Mouse (Mus musculus): Measurements from ENCODE around the gene Luzp2. TPM values are rescaled to one million over a fixed set of nuclear protein-coding genes. Genes with fewer than 3 reads are reported as not detected.
"Not testable (repeated sequence)": the region's sequence is repeated elsewhere in the genome, so short reads cannot be mapped to it uniquely, and the experiment has no call there.

The Luzp2 gene
- polyA plus RNA-seq, 1 experiment from 2014 or later, result 24.0 TPM

- Histone ChIP-seq H3K27ac (ENCODE audit: low read length) (no peak overlapping the region), H3K4me3 (replicated peaks; ENCODE audit: low read length) (no peak overlapping the region), H3K36me3 (ENCODE audit: control insufficient read depth, insufficient read depth) (no peaks in the 10 kb centered on the region), H3K4me2 (ENCODE audit: low read length) (no peak overlapping the region), H3K9me3 (ENCODE audit: control insufficient read depth, low read length) (no peaks in the 10 kb centered on the region), H3K27me3 (replicated peaks; ENCODE audit: control insufficient read depth, insufficient read depth, low read length) (no peaks in the 10 kb centered on the region), H3K4me1 (replicated peaks; ENCODE audit: control insufficient read depth, insufficient read depth, low read length) (no peaks in the 10 kb centered on the region), H3K9ac (replicated peaks; ENCODE audit: low read depth, low read length) (no peak overlapping the region)
- 27% methylated on average over 4 of the region's 4 CpGs for WGBS
- ATAC-seq, result peak; percentile 12; the same call in 1 of the 2 replicates
Measured at GRCm38 (mm10) chr7:54962678-54963077, 127.4 kb downstream of the Luzp2 start.

- Histone ChIP-seq H3K9ac (replicated peaks; ENCODE audit: low read depth, low read length) (no peak overlapping the region), H3K27me3 (replicated peaks; ENCODE audit: control insufficient read depth, insufficient read depth, low read length) (no peaks in the 10 kb centered on the region), H3K9me3 (ENCODE audit: control insufficient read depth, low read length) (no peaks in the 10 kb centered on the region), H3K27ac (ENCODE audit: low read length) (no peak overlapping the region), H3K4me3 (replicated peaks; ENCODE audit: low read length) (no peak overlapping the region), H3K4me1 (replicated peaks; ENCODE audit: control insufficient read depth, insufficient read depth, low read length) (no peaks in the 10 kb centered on the region), H3K36me3 (ENCODE audit: control insufficient read depth, insufficient read depth) (no peaks in the 10 kb centered on the region), H3K4me2 (ENCODE audit: low read length) (no peak overlapping the region)
- no peak for ATAC-seq
Measured at GRCm38 (mm10) chr7:54977372-54977771, 142.1 kb downstream of the Luzp2 start.

DNA sequence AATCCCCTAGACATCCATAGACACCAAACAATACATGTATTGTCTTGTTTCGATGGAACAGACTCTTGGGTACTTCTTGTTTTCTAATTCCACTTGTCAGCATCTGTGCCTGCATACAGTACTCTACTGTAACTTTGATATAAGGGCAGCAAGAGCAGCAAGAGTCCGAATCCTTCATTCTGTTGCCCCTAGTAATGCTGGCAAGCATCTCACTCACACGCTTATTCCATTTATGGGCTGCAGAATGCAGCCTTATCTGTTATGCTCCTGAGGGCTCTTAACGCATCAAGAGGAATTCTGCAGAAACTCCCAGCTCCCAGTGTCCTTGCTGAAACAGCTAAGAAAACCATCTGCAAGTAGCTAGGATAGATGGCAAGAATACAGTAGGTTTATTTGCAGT, 145.3 kb downstream of the Luzp2 start:
- Histone ChIP-seq H3K4me3 (replicated peaks; ENCODE audit: low read length) (no peak overlapping the region), H3K27me3 (replicated peaks; ENCODE audit: control insufficient read depth, insufficient read depth, low read length) (no peaks in the 10 kb centered on the region), H3K4me1 (replicated peaks; ENCODE audit: control insufficient read depth, insufficient read depth, low read length) (no peaks in the 10 kb centered on the region), H3K9ac (replicated peaks; ENCODE audit: low read depth, low read length) (no peak overlapping the region), H3K4me2 (ENCODE audit: low read length) (no peak overlapping the region), H3K36me3 (ENCODE audit: control insufficient read depth, insufficient read depth) (no peaks in the 10 kb centered on the region), H3K9me3 (ENCODE audit: control insufficient read depth, low read length) (no peaks in the 10 kb centered on the region), H3K27ac (ENCODE audit: low read length) (no peak overlapping the region)
- ATAC-seq, result no peak
- whole genome bisulfite sequencing, result 61% methylated on average over 4 of the region's 4 CpGs

GRCm38 (mm10) chr7:55000397-55000796, 165.1 kb downstream of the Luzp2 start:
- Histone ChIP-seq H3K4me1 (replicated peaks; ENCODE audit: control insufficient read depth, insufficient read depth, low read length) (peaks cover 5% of the 10 kb centered on the region), H3K4me3 (replicated peaks; ENCODE audit: low read length) (no peak overlapping the region), H3K9ac (replicated peaks; ENCODE audit: low read depth, low read length) (no peak overlapping the region), H3K4me2 (ENCODE audit: low read length) (no peak overlapping the region), H3K27ac (ENCODE audit: low read length) (no peak overlapping the region), H3K9me3 (ENCODE audit: control insufficient read depth, low read length) (no peaks in the 10 kb centered on the region), H3K36me3 (ENCODE audit: control insufficient read depth, insufficient read depth) (no peaks in the 10 kb centered on the region), H3K27me3 (replicated peaks; ENCODE audit: control insufficient read depth, insufficient read depth, low read length) (no peaks in the 10 kb centered on the region)
- ATAC-seq, result peak; percentile 52
- WGBS, result 10% methylated on average over 2 of the region's 2 CpGs

DNA sequence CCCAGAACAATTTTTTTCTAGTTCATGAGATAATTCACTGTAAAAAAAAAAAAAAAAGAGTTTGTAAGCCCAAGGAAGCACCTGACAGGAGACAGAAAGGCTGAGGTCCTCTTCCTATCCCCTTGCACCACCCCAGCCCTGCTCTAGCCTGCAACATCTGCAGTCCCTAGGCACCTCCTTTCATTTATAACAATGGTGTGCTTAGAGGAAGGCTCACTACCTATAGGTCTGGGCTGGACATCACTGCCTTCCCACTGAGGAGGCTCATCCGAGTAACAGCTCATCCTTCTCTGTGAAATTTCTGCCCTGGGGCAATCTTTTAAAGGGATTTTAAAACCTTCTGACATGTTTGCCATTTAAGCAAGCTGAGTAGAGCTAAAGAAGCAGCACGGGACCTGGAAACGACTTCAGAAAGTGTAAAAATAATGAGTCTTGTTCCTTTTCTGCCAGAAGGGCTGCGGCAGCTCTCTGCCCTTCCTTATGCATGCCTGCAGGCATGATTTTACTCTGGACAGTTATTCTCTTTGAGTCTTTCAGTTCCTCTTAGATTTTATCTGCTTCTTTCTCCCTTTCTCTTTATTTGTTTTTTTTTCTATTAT, 174.0 kb downstream of the Luzp2 start:
- Histone ChIP-seq H3K9me3 (ENCODE audit: control insufficient read depth, low read length) (no peaks in the 10 kb centered on the region), H3K27me3 (replicated peaks; ENCODE audit: control insufficient read depth, insufficient read depth, low read length) (no peaks in the 10 kb centered on the region), H3K4me3 (replicated peaks; ENCODE audit: low read length) (no peak overlapping the region), H3K4me1 (replicated peaks; ENCODE audit: control insufficient read depth, insufficient read depth, low read length) (no peaks in the 10 kb centered on the region), H3K27ac (ENCODE audit: low read length) (no peak overlapping the region), H3K9ac (replicated peaks; ENCODE audit: low read depth, low read length) (no peak overlapping the region), H3K4me2 (ENCODE audit: low read length) (no peak overlapping the region), H3K36me3 (ENCODE audit: control insufficient read depth, insufficient read depth) (no peaks in the 10 kb centered on the region)
- no peak; the same call in 1 of the 2 replicates for ATAC-seq
- WGBS, result 35% methylated on average over 4 of the region's 4 CpGs

DNA sequence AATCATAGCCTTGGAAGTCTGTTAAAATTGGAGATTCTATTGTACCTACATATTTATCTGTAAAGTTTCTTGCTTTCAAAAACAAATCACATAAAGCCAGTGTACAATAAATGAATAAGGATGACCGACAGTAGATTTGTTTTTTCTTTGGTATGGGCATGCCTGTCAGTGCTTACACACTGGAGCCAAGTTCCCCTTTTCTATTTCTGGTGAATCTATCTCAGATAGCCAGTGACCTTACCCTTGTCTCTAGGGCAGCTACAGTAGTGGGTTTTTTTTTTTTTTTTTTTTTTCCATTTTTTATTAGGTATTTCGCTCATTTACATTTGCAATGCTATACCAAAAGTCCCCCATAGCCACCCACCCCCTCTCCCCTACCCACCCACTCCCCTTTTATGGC, 298.6 kb downstream of the Luzp2 start:
- not testable (repeated sequence) for H3K4me2 ChIP-seq (ENCODE audit: low read length); H3K9ac ChIP-seq (replicated peaks; ENCODE audit: low read depth, low read length); H3K36me3 ChIP-seq (ENCODE audit: control insufficient read depth, insufficient read depth); H3K4me1 ChIP-seq (replicated peaks; ENCODE audit: control insufficient read depth, insufficient read depth, low read length); ATAC-seq; H3K27ac ChIP-seq (ENCODE audit: low read length); H3K4me3 ChIP-seq (replicated peaks; ENCODE audit: low read length); H3K9me3 ChIP-seq (ENCODE audit: control insufficient read depth, low read length); H3K27me3 ChIP-seq (replicated peaks; ENCODE audit: control insufficient read depth, insufficient read depth, low read length)
- 100% methylated on average over 1 of the region's 2 CpGs for WGBS

- Histone ChIP-seq H3K4me2 (ENCODE audit: low read length) (no peak overlapping the region), H3K9ac (replicated peaks; ENCODE audit: low read depth, low read length) (no peak overlapping the region), H3K27me3 (replicated peaks; ENCODE audit: control insufficient read depth, insufficient read depth, low read length) (no peaks in the 10 kb centered on the region), H3K36me3 (ENCODE audit: control insufficient read depth, insufficient read depth) (no peaks in the 10 kb centered on the region), H3K27ac (ENCODE audit: low read length) (no peak overlapping the region), H3K4me3 (replicated peaks; ENCODE audit: low read length) (no peak overlapping the region), H3K4me1 (replicated peaks; ENCODE audit: control insufficient read depth, insufficient read depth, low read length) (peaks cover 6% of the 10 kb centered on the region; the same call in 1 of the 2 replicates), H3K9me3 (ENCODE audit: control insufficient read depth, low read length) (no peaks in the 10 kb centered on the region)
- no peak for ATAC-seq
- 88% methylated on average over 10 of the region's 10 CpGs for WGBS
Measured at GRCm38 (mm10) chr7:55188927-55189326, 353.6 kb downstream of the Luzp2 start.

GRCm38 (mm10) chr7:55189496-55189895, 354.2 kb downstream of the Luzp2 start:
- no peak overlapping the region for H3K4me2 ChIP-seq (ENCODE audit: low read length)
- H3K36me3 ChIP-seq (ENCODE audit: control insufficient read depth, insufficient read depth), result no peaks in the 10 kb centered on the region
- no peaks in the 10 kb centered on the region for H3K9me3 ChIP-seq (ENCODE audit: control insufficient read depth, low read length)
- H3K27ac ChIP-seq (ENCODE audit: low read length), result no peak overlapping the region
- ATAC-seq, result peak; percentile 92
- no peak overlapping the region for H3K9ac ChIP-seq (replicated peaks; ENCODE audit: low read depth, low read length)
- H3K4me1 ChIP-seq (replicated peaks; ENCODE audit: control insufficient read depth, insufficient read depth, low read length), result peaks cover 6% of the 10 kb centered on the region; the same call in 1 of the 2 replicates
- H3K4me3 ChIP-seq (replicated peaks; ENCODE audit: low read length), result no peak overlapping the region
- 50% methylated on average over 2 of the region's 2 CpGs for WGBS
- H3K27me3 ChIP-seq (replicated peaks; ENCODE audit: control insufficient read depth, insufficient read depth, low read length), result no peaks in the 10 kb centered on the region

DNA sequence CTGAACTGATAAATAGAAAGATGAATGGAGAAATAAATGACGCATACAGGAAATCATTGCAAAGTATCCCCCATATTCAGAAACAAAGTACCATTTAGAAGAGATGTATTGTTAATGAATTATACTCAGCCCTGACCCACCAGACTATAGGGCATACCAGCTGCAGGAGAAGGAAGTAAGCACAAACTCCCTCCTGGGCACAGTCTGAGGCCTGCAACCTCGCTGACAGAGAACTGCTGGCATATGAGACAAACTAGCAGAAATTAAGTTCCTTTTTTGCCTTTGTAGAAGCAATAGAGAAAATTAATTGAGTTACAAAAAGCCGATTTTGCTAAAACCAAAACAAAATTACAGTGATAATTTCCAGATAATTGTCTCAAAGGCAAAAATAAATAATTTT, 355.4 kb downstream of the Luzp2 start:
- no peak overlapping the region for H3K9ac ChIP-seq (replicated peaks; ENCODE audit: low read depth, low read length)
- no peak overlapping the region for H3K4me2 ChIP-seq (ENCODE audit: low read length)
- no peak for ATAC-seq
- H3K36me3 ChIP-seq (ENCODE audit: control insufficient read depth, insufficient read depth), result no peaks in the 10 kb centered on the region
- H3K4me3 ChIP-seq (replicated peaks; ENCODE audit: low read length), result no peak overlapping the region
- no peaks in the 10 kb centered on the region for H3K9me3 ChIP-seq (ENCODE audit: control insufficient read depth, low read length)
- 70% methylated on average over 3 of the region's 3 CpGs for WGBS
- no peak overlapping the region for H3K27ac ChIP-seq (ENCODE audit: low read length)
- H3K27me3 ChIP-seq (replicated peaks; ENCODE audit: control insufficient read depth, insufficient read depth, low read length), result no peaks in the 10 kb centered on the region
- H3K4me1 ChIP-seq (replicated peaks; ENCODE audit: control insufficient read depth, insufficient read depth, low read length), result peaks cover 6% of the 10 kb centered on the region; the same call in 1 of the 2 replicates

DNA sequence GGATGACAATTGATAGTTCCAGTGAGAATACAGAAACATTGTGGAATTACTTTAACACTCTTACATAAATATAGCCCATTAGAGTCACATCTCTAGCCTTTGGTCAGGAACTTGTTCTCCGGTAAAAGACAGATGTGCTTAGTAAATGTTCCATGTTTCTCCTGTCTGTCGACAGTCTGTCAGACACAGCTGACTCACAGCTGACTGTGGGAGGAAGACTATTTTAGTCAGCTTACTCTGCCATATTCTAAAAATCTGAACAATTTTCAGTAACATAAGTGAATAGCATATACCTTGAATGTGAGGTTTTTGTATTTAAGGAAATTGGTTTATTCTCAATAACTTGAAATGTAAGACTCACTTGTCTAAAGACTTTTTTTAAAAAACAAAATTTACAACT, 363.5 kb downstream of the Luzp2 start:
- no peaks in the 10 kb centered on the region for H3K9me3 ChIP-seq (ENCODE audit: control insufficient read depth, low read length)
- ATAC-seq, result no peak
- H3K36me3 ChIP-seq (ENCODE audit: control insufficient read depth, insufficient read depth), result no peaks in the 10 kb centered on the region
- no peak overlapping the region for H3K4me2 ChIP-seq (ENCODE audit: low read length)
- H3K27me3 ChIP-seq (replicated peaks; ENCODE audit: control insufficient read depth, insufficient read depth, low read length), result no peaks in the 10 kb centered on the region
- H3K9ac ChIP-seq (replicated peaks; ENCODE audit: low read depth, low read length), result no peak overlapping the region
- no peak overlapping the region for H3K27ac ChIP-seq (ENCODE audit: low read length)
- H3K4me1 ChIP-seq (replicated peaks; ENCODE audit: control insufficient read depth, insufficient read depth, low read length), result no peaks in the 10 kb centered on the region
- no peak overlapping the region for H3K4me3 ChIP-seq (replicated peaks; ENCODE audit: low read length)
- WGBS, result 91% methylated on average over 2 of the region's 2 CpGs

Data from forebrain, embryonic 16.5 days (tissue).